Mouse (Mus musculus) thymus, adult 2 months (tissue): ENCODE data around the gene Tmx4. TPM values are rescaled to one million over a fixed set of nuclear protein-coding genes. Genes with fewer than 3 reads are reported as not detected.

Experiments used
- DNase-seq: peaks from one replicate; pipeline ENCODE4 v3.0.0; 2021
- H3K27ac ChIP-seq: fragments of 200-500 bp; 2 replicates; pipeline ENCODE4 v1.5.1; 2012; ENCODE audit warnings: low read length, control low read depth; ENCODE audit not compliant: control insufficient read depth, insufficient read depth
- H3K27me3 ChIP-seq: fragments of 200-500 bp; 2 replicates; pipeline ENCODE4 v1.6.1; 2012; ENCODE audit warnings: mild to moderate bottlenecking, low read length, moderate library complexity, mixed read lengths; ENCODE audit not compliant: control insufficient read depth, insufficient read depth
- H3K36me3 ChIP-seq: fragments of 200-500 bp; 2 replicates; pipeline ENCODE4 v1.6.1; 2012; ENCODE audit warnings: mild to moderate bottlenecking, low read length, moderate library complexity; ENCODE audit not compliant: control insufficient read depth, insufficient read depth
- H3K4me1 ChIP-seq: fragments of 200-500 bp; replicated peaks from 2 replicates; pipeline ENCODE4 v1.6.1; 2012; ENCODE audit warnings: low read length; ENCODE audit not compliant: control insufficient read depth, insufficient read depth
- H3K4me3 ChIP-seq: fragments of 200-500 bp; 2 replicates; pipeline ENCODE4 v1.5.1; 2012; ENCODE audit warnings: mild to moderate bottlenecking, low read length, control low read depth, moderate library complexity; ENCODE audit not compliant: control insufficient read depth, insufficient read depth
- CTCF ChIP-seq: fragments of 200-500 bp; IDR thresholded peaks from 2 replicates; pipeline ENCODE4 v1.5.1; 2012; ENCODE audit warnings: mild to moderate bottlenecking, control low read depth, low read length, moderate library complexity, borderline replicate concordance; ENCODE audit not compliant: control insufficient read depth, poor library complexity, insufficient read depth; ENCODE audit errors: extremely low read depth
- POLR2A ChIP-seq: fragments of 200-500 bp; IDR thresholded peaks from 2 replicates; pipeline ENCODE4 v1.6.1; 2012; ENCODE audit warnings: mild to moderate bottlenecking, low read length, control low read depth, moderate library complexity; ENCODE audit not compliant: control insufficient read depth, poor library complexity, insufficient read depth; ENCODE audit errors: extremely low read depth
- WGBS: fragments of 180-500 bp; shearing (Covaris S2); methylation state at CpG from one replicate; pipeline ENCODE4 v1.1.7; 2018; 5-methylcytosine and 5-hydroxymethylcytosine counted together
- polyA plus RNA-seq: library from polyadenylated mRNA; depleted of rRNA; stranded (reverse); fragments of >200 nt; gene quantifications from 2 replicates; pipeline ENCODE4 v1.2.3, GENCODE M21; 2012; rRNA removed

The Tmx4 gene
- 4.7 and 5.0 TPM in 2 replicates for polyA plus RNA-seq

- 1% methylated on average over 57 of the region's 57 CpGs for WGBS
- Histone ChIP-seq H3K4me1 (no peaks in the 10 kb centered on the region), H3K27ac (peak within 1 kb of the TSS; percentile 33), H3K36me3 (no peaks in the 10 kb centered on the region; the same call in 1 of the 2 replicates), H3K4me3 (peak within 1 kb of the TSS; percentile 64), H3K27me3 (no peaks in the 10 kb centered on the region)
- DNase-seq, result peak; percentile 99
- TF ChIP-seq POLR2A, result peak; percentile 65
- TF ChIP-seq CTCF, result 0 out of 2 replicates have a peak, but pooled peaks have one; percentile 13
These were observed at the start of gene Tmx4 for GRCm38 (mm10) chr2:134643514-134644300. Tmx4 (minus strand) TSS chr2:134644145.

- H3K36me3 ChIP-seq, result no peaks in the 10 kb centered on the region
- H3K4me1 ChIP-seq, result no peaks in the 10 kb centered on the region
- no peak overlapping the region for H3K4me3 ChIP-seq
- no peak for DNase-seq
- H3K27me3 ChIP-seq, result no peaks in the 10 kb centered on the region
- no peak for TF ChIP-seq POLR2A
- no peak for TF ChIP-seq CTCF
- H3K27ac ChIP-seq, result no peak overlapping the region
- 82% methylated on average over 1 of the region's 1 CpGs for WGBS
These were observed 48.2 kb upstream of the Tmx4 start for GRCm38 (mm10) chr2:134692125-134692524.

- no peak overlapping the region for H3K27ac ChIP-seq
- no peak for DNase-seq
- no peak overlapping the region for H3K4me3 ChIP-seq
- TF ChIP-seq POLR2A, result no peak
- TF ChIP-seq CTCF, result no peak
- H3K4me1 ChIP-seq, result no peaks in the 10 kb centered on the region
- no peaks in the 10 kb centered on the region for H3K27me3 ChIP-seq
- WGBS, result 92% methylated on average over 7 of the region's 7 CpGs
- H3K36me3 ChIP-seq, result no peaks in the 10 kb centered on the region
These were observed 47.1 kb upstream of the Tmx4 start for GRCm38 (mm10) chr2:134691055-134691454.

- WGBS, result 84% methylated on average over 3 of the region's 3 CpGs
- no peak overlapping the region for H3K4me3 ChIP-seq
- TF ChIP-seq CTCF, result no peak
- TF ChIP-seq POLR2A, result no peak
- H3K36me3 ChIP-seq, result no peaks in the 10 kb centered on the region
- H3K27me3 ChIP-seq, result no peaks in the 10 kb centered on the region
- H3K27ac ChIP-seq, result no peak overlapping the region
- no peaks in the 10 kb centered on the region for H3K4me1 ChIP-seq
- no peak for DNase-seq
These were observed 38.4 kb upstream of the Tmx4 start for GRCm38 (mm10) chr2:134682326-134682725.

GRCm38 (mm10) chr2:134681271-134681961, 37.5 kb upstream of the Tmx4 start:
- no peaks in the 10 kb centered on the region for H3K27me3 ChIP-seq
- WGBS, result 22% methylated on average over 9 of the region's 9 CpGs
- no peaks in the 10 kb centered on the region for H3K4me1 ChIP-seq
- H3K27ac ChIP-seq, result no peak overlapping the region
- no peak for DNase-seq
- H3K36me3 ChIP-seq, result no peaks in the 10 kb centered on the region
- TF ChIP-seq CTCF, result no peak
- TF ChIP-seq POLR2A, result no peak
- no peak overlapping the region for H3K4me3 ChIP-seq

- no peak for DNase-seq
- Histone ChIP-seq H3K27ac (no peak overlapping the region), H3K4me3 (no peak overlapping the region), H3K27me3 (no peaks in the 10 kb centered on the region), H3K36me3 (no peaks in the 10 kb centered on the region), H3K4me1 (no peaks in the 10 kb centered on the region)
- no peak for TF ChIP-seq POLR2A
- no peak for TF ChIP-seq CTCF
- WGBS, result 86% methylated on average over 3 of the region's 3 CpGs
These were observed 35.6 kb upstream of the Tmx4 start for GRCm38 (mm10) chr2:134679567-134679966.

GRCm38 (mm10) chr2:134675465-134675864, 31.5 kb upstream of the Tmx4 start:
- no peaks in the 10 kb centered on the region for H3K27me3 ChIP-seq
- DNase-seq, result no peak

More at GRCm38 (mm10) chr2:134675465-134675864, 31.5 kb upstream of the Tmx4 start:
- Histone ChIP-seq H3K4me1 (no peaks in the 10 kb centered on the region), H3K4me3 (no peak overlapping the region), H3K36me3 (no peaks in the 10 kb centered on the region), H3K27ac (no peak overlapping the region)
- WGBS, result 74% methylated on average over 1 of the region's 1 CpGs
- TF ChIP-seq POLR2A (no peak), CTCF (no peak)
